Mouse (Mus musculus) granulocyte monocyte progenitor cell, adult 5-6 weeks (primary cell): Measurements from ENCODE around the gene Stk26. TPM values are rescaled to one million over a fixed set of nuclear protein-coding genes. Genes with fewer than 3 reads are reported as not detected.

Experiments
- ATAC-seq: replicated peaks from 2 replicates; pipeline ENCODE4 v1.8.0; 2016; ENCODE audit warnings: mild to moderate bottlenecking, moderate TSS enrichment, inconsistent platforms; ENCODE audit not compliant: poor library complexity, severe bottlenecking
- total RNA-seq, 2 experiments: library from RNA; stranded (forward) in 1 of 2; stranded (reverse) in 1 of 2; fragments of 200-712, 200-1000 nt in 1 of 2; fragments of >200 nt in 1 of 2; fragmentation: Nextera tagmentation in 1 of 2; gene quantifications; 2 replicates each; pipeline ENCODE4 v1.2.3; 2014 to 2017

Stk26 gene
- total RNA-seq, 2 experiments from 2014 or later = 124 to 170 TPM

DNA sequence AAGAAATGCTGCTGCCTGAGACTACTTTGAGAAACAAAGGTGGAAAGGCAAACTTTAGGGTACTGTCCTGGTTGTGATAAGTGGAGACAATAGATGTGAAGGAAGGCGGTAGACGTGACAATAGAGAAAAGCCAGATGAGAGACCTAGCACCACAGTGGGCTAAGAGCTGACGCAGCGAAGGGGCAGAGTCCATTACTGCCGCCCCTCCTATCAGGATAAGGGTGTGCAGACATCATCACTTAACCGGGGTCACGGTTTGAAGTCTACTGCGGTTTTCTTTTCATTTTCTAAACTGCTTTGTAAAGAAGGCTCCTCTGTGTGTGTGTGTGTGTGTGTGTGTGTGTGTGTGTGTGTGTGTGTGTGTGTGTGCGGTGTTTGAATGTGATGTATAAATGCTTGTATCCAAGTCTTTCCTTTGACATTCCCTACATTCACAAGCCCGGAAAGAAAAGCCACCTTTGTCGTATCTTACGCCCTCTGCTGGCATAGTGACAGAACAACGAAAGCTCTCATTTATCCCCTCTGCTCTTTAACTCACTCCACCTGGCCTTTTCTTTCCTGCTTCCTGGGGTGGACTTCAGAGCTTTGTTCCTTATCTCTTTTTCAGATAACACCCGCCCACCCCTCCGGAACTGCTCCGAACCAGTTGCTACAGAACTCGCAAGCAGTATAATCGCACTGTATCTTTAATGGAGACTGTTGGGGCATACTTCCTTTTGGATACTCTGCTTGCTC, 84.0 kb downstream of the Stk26 start:
- ATAC-seq = peak; percentile 40; the same call in 1 of the 2 replicates

DNA sequence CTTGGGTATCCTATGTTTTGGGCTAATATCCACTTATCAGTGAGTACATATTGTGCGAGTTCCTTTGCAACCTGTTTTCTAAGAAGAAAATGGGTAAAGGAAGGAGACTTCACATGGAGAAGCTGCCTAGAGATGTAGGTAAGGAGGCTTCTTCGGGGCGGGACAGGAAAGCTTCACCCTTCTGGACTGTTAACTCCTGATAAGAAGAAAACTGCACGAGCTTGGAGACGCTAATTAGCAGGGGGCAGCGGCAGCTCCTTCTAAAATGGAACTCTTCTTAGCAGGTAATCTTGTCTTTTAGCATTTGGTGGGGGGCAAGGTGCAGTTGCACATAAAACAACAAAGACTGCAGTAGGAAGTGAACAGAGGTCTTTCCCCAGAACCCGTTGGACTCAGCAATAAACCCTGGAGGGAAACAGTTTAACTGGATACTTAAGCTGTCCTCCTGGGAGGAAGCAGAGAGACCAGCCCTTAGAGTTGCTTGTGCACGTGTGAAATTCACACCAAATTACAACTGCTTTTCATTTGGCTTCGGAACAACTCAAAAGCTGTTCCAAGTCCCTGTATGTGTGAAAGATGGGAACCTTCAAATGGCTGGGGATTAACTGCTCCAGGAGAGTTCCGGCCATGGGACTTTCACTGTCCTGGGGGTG, 86.2 kb downstream of the Stk26 start:
- no peak for ATAC-seq

- no peak for ATAC-seq
Observed at GRCm38 (mm10) chrX:50930309-50930708, 89.5 kb downstream of the Stk26 start.

GRCm38 (mm10) chrX:50937117-50937516, 96.3 kb downstream of the Stk26 start:
- ATAC-seq = no peak

DNA sequence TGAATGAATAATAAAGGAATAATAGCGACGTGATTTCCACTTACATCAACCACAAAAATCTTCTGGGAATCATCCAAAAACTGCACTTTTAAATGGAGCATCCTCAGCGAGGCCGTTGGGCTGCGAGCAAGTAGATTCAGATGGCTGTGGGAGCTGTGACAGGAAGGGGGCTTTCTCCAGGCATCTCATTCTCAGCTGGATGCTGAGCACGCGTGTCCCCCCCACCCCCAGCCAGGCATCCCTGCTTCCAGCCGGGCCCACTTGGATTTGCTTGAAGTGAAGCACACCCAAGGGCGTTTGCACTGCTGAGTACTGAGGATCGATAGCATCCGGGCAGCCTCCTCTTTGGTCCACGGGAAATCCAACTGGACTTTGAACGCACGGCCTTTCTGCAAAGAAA, 101.8 kb downstream of the Stk26 start, which contains the start of gene Frmd7:
Gene Frmd7, minus strand, starts transcription at position 101 of the 400 bp plus-strand sequence.
- no peak for ATAC-seq

Other genes starting within 250 kb of the Stk26 start
- not detected in 2 replicates for gene Frmd7, start 101.7 kb downstream of the Stk26 start, total RNA-seq (2014; fragmentation: Nextera tagmentation)
- gene Frmd7, start 101.7 kb downstream of the Stk26 start, total RNA-seq (2017) = not detected in 2 replicates
- gene Rap2c, start 177.0 kb downstream of the Stk26 start, total RNA-seq (2014; fragmentation: Nextera tagmentation) = 16.3 and 24.1 TPM in 2 replicates
- gene Rap2c, start 177.0 kb downstream of the Stk26 start, total RNA-seq (2017) = 19.8 and 28.4 TPM in 2 replicates